In the genomic region with DNA sequence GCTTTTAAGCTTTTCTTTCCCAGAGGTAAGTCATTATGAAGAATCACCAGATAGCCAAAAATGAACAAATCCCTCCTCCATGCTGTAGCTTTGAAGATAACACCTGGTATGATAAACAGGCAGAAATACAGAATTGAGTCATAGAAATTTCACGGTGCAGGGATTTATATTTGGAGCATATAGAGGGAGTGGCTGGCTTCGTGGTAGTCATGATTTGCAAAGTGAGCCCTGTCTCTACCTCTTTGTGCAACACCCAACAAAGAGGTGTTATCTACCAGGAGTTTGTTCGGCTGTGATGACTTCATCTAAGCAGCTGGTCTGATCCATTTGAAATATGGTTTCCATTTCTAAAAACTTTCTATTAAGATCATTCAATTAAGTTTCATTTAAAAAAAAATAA, we compare ENCODE assay signal across 24 mouse cellular contexts.
"Had no signal": no experiment of that assay in that cellular context is flagged by ENCODE, and none has a peak within 500 bp of the region (broad histone marks: within the 10 kb centered on the region; RNA-seq: fewer than 3 reads in every experiment).

No protein-coding gene starts in this region.

- H3K36me3 ChIP-seq: heart, embryonic 13.5 days; heart, embryonic 15.5 days; hindbrain, embryonic 12.5 days; intestine, embryonic 15.5 days; limb, embryonic 15.5 days; liver, embryonic 12.5 days had no signal

- H3K27ac ChIP-seq: heart, adult 2 months; heart, embryonic 13.5 days; heart, embryonic 15.5 days; hindbrain, embryonic 12.5 days; hindbrain, embryonic 14.5 days; intestine, embryonic 15.5 days; layer of hippocampus, adult 2 months; limb, embryonic 15.5 days; liver, embryonic 12.5 days; liver, embryonic 14.5 days had no signal

- H3K9me3 ChIP-seq: heart, embryonic 13.5 days; heart, embryonic 15.5 days; hindbrain, embryonic 12.5 days; intestine, embryonic 15.5 days; limb, embryonic 15.5 days; liver, embryonic 12.5 days had no signal

- ATAC-seq: hindbrain, embryonic 16.5 days; inflammation-experienced regulatory T-cells, adult 6 months; intestine, embryonic 15.5 days; intestine, postnatal 0 days; liver, embryonic 12.5 days had no signal

- DNase-seq: gastrocnemius, postnatal 14 days; gastrocnemius, postnatal 36 days; heart, adult 11 months; heart, adult 2 months; heart, postnatal 14 days; heart, postnatal 36 days; kidney, adult 18-20 months; kidney, adult 8-10 months; kidney, postnatal 10 days; kidney, postnatal 25 days; kidney, postnatal 4 days had no signal

- H3K4me2 ChIP-seq: heart, embryonic 11.5 days; heart, embryonic 13.5 days; heart, embryonic 15.5 days; hindbrain, embryonic 12.5 days; hindbrain, embryonic 14.5 days; intestine, embryonic 15.5 days; limb, embryonic 15.5 days; liver, embryonic 12.5 days had no signal

- H3K27me3 ChIP-seq: heart, embryonic 13.5 days; heart, embryonic 15.5 days; hindbrain, embryonic 12.5 days; intestine, embryonic 15.5 days; limb, embryonic 15.5 days; liver, embryonic 12.5 days had no signal

- H3K4me1 ChIP-seq: heart, embryonic 13.5 days; heart, embryonic 15.5 days; hindbrain, embryonic 12.5 days; intestine, embryonic 15.5 days; liver, embryonic 12.5 days had no signal

- H3K4me3 ChIP-seq: heart, adult 2 months; heart, embryonic 13.5 days; heart, embryonic 15.5 days; hindbrain, embryonic 12.5 days; intestine, embryonic 15.5 days; layer of hippocampus, adult 2 months; limb, embryonic 15.5 days; liver, embryonic 12.5 days had no signal

- H3K9ac ChIP-seq: heart, embryonic 13.5 days; heart, embryonic 15.5 days; hindbrain, embryonic 12.5 days; hindbrain, embryonic 14.5 days; intestine, embryonic 15.5 days; limb, embryonic 15.5 days; liver, embryonic 12.5 days; liver, embryonic 14.5 days had no signal
